Mouse (Mus musculus): ENCODE measurements at regions not wholly inside any gene's neighbourhood (a gene's known extent, or its start where the extent isn't known, plus 50 kb on each side); places are given as distances from the start of the nearest gene placed in this dataset.

DNA sequence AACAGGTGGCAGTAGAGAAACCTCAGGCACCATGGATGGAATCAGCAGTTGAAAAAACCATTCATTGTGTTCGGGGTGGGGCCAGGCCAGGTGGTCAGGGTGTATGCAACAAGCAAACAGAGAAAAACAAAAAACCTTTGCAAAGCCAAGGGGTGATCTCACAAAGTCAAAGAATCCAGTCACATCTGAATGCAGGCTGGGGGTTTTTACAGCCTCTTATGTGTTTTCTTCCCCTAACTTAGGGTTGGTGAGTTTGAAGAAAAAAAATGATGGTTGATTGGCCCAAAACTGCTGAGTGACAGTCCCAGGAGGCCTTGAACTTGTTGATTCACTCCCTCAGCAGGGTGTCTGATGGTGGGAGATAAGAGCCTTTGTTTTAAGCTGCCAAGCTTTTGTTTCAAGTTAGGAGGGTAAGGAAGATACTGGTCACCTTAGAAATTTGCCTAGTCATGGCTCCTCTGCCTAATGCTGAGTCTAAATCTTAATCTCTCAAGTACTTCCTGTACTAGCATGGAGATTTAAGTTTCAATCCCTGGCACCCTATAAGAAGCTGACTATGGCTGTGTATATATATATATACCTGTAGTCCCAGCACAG is 166.0 kb upstream of the Thsd7b start:
- Histone ChIP-seq H3K4me1 (ENCODE audit: control insufficient read depth, insufficient read depth, low read length) (no peaks in the 10 kb centered on the region), H3K4me3 (ENCODE audit: insufficient read depth, low read length) (no peak overlapping the region), H3K27ac (ENCODE audit: insufficient read depth, low read length) (no peak overlapping the region)
- no peak for TF ChIP-seq POLR2A (IDR thresholded peaks at IDR 0.05; ENCODE audit: low read depth, low read length)
- TF ChIP-seq CTCF (IDR thresholded peaks at IDR 0.05; ENCODE audit: borderline replicate concordance, insufficient read depth, low read length), result no peak

DNA sequence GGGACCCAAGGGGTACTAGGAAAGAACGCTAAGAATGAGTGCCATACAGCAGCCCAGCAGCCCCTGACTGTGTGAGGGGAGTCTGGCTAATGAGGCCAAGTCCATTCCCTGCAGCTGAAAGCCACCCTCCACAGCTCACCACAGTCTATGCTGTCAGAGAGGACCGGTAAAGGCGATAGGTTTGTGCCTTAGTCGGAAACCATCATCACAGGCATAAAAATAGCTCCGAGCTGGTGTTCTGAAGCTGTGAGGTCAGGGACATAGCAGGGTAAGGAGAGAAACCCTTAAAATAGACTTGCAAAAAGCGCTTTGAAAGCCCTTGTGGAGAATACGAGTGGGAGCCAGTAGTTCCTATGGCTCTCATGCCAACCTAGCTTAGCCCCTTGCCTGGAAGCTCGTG is 172.1 kb upstream of the Thsd7b start:
- TF ChIP-seq CTCF (IDR thresholded peaks at IDR 0.05; ENCODE audit: borderline replicate concordance, insufficient read depth, low read length), result no peak
- H3K27ac ChIP-seq (ENCODE audit: insufficient read depth, low read length), result no peak overlapping the region
- no peaks in the 10 kb centered on the region for H3K4me1 ChIP-seq (ENCODE audit: control insufficient read depth, insufficient read depth, low read length)
- no peak overlapping the region for H3K4me3 ChIP-seq (ENCODE audit: insufficient read depth, low read length)

DNA sequence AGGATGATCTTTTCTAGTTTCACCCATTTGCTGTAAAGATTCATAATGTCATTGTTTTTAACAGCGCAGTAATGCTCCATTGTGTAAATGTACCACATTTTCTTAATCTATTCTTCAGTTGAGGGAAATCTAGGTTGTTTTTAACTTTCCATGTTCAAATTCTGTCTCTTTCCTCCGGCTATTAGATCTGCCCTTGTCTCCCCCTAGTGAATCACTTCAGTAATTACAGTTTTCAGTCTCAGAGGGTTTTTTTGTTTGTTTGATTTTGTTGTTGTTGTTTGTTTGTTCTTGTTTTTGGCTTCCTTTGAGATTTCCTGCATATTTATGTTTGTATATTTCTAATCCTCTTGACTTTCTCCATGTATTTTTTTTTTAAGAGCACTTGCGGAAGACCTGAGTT is 194.8 kb upstream of the Thsd7b start:
- Histone ChIP-seq H3K4me1 (ENCODE audit: control insufficient read depth, insufficient read depth, low read length) (no peaks in the 10 kb centered on the region), H3K4me3 (ENCODE audit: insufficient read depth, low read length) (no peak overlapping the region), H3K27ac (ENCODE audit: insufficient read depth, low read length) (no peak overlapping the region)
- TF ChIP-seq POLR2A (IDR thresholded peaks at IDR 0.05; ENCODE audit: low read depth, low read length), result no peak
- TF ChIP-seq CTCF (IDR thresholded peaks at IDR 0.05; ENCODE audit: borderline replicate concordance, insufficient read depth, low read length), result no peak

DNA sequence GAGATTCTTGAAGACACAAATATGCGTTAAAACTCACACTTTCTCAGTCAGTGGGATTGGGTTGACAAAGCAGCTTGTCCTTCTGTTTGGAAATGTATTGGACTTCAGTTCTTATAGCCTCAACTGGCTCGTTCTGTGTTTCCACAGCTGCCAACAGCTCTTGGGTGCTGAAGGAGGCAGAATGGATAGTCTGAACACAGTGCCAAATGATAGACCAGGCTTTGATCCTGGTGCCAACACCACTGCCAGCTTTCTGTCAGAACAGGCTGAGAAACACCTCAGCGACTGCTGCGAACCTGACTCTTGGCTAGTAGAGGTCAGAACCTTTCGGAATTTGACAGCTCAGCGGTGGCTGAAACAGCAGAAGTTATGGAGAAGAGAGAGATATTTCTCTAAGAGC is 215.9 kb upstream of the Thsd7b start:
- no peak overlapping the region for H3K27ac ChIP-seq (ENCODE audit: insufficient read depth, low read length)
- TF ChIP-seq CTCF (IDR thresholded peaks at IDR 0.05; ENCODE audit: borderline replicate concordance, insufficient read depth, low read length) (no peak), POLR2A (IDR thresholded peaks at IDR 0.05; ENCODE audit: low read depth, low read length) (no peak)
- H3K4me3 ChIP-seq (ENCODE audit: insufficient read depth, low read length), result no peak overlapping the region
- no peaks in the 10 kb centered on the region; the same call in 1 of the 2 replicates for H3K4me1 ChIP-seq (ENCODE audit: control insufficient read depth, insufficient read depth, low read length)

DNA sequence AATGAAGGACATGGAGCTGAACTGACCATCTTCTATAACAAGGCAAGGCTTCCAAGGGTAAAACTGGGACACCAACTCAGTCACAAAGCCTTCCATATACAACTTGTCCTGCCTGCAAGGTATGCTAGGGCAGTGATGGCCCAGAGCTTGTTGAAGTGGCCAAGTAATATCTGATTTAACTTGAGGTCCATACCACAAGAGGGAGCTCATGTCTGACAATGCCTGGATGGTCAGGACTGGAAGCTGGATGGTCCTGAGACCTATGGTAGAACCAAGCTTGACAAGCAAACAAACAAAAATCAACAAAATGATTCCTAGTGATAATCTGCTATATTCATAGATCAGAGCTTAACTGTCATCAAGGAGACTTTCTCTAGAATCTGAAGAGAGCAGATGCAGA is 217.8 kb upstream of the Thsd7b start:
- Histone ChIP-seq H3K4me1 (ENCODE audit: control insufficient read depth, insufficient read depth, low read length) (no peaks in the 10 kb centered on the region), H3K4me3 (ENCODE audit: insufficient read depth, low read length) (no peak overlapping the region), H3K27ac (ENCODE audit: insufficient read depth, low read length) (no peak overlapping the region)
- TF ChIP-seq CTCF (IDR thresholded peaks at IDR 0.05; ENCODE audit: borderline replicate concordance, insufficient read depth, low read length), result no peak
- TF ChIP-seq POLR2A (IDR thresholded peaks at IDR 0.05; ENCODE audit: low read depth, low read length), result no peak

DNA sequence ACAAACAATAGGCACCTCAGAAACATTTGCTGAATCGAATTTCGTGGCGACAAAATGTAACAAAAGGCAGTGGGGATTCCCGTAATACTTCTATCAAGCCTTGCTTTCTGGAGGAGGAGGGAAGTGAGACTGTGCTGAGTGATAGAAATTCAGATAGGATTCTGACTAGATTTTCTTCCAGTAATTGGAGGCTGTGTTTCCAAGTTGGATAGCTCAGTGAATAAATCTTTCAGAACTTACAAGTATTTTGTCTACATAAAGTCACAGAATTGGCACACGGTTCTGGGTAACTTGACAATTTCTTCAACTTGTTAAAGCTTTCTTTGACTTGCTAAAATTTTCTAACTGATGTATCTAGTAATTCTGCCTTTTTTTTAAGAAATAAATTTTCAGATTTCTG is 239.4 kb upstream of the Thsd7b start:
- H3K27ac ChIP-seq (ENCODE audit: insufficient read depth, low read length), result no peak overlapping the region
- TF ChIP-seq POLR2A (IDR thresholded peaks at IDR 0.05; ENCODE audit: low read depth, low read length) (no peak), CTCF (IDR thresholded peaks at IDR 0.05; ENCODE audit: borderline replicate concordance, insufficient read depth, low read length) (no peak)
- H3K4me1 ChIP-seq (ENCODE audit: control insufficient read depth, insufficient read depth, low read length), result no peaks in the 10 kb centered on the region
- no peak overlapping the region for H3K4me3 ChIP-seq (ENCODE audit: insufficient read depth, low read length)

DNA sequence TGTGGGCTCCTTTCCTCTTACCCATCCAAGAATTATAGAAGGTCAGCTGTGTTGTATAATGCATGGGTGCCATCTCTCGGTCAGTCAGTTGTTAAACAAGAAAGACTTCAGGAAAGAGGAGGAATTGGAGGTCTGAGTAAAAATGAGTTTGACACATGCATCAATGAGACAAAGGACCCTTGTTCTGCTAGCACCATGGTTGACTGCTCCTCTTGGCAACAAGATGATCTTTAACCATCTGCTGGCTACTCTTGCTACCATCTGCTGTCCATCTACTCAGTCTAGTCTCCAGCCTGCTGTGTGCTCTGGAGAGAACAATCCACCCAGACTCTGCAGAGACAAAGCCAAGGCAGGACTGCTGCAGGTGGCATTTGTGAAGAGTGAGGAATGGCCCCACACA is 267.2 kb upstream of the Thsd7b start:
- Histone ChIP-seq H3K4me3 (ENCODE audit: insufficient read depth, low read length) (no peak overlapping the region), H3K4me1 (ENCODE audit: control insufficient read depth, insufficient read depth, low read length) (no peaks in the 10 kb centered on the region), H3K27ac (ENCODE audit: insufficient read depth, low read length) (no peak overlapping the region)
- TF ChIP-seq POLR2A (IDR thresholded peaks at IDR 0.05; ENCODE audit: low read depth, low read length) (no peak), CTCF (IDR thresholded peaks at IDR 0.05; ENCODE audit: borderline replicate concordance, insufficient read depth, low read length) (no peak)

DNA sequence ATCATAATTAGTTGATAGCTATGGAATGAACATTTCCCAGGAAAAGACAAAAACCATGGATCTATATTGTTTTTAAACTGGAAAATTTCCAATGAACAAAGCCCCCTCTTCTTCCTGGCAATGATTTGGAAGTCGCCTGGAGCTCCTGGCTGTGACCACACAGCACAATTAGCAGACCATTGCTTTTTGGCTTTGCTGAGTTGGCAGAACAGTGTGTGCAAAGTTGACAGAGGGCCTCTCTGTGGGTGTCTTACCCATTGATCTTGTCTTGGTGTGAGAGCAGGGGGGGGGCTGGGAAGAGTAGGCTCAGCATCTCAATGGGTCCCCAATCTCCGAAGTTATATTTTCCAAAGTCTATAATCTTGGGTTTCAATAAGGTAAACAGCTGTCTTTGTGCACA is 270.8 kb upstream of the Thsd7b start:
- TF ChIP-seq POLR2A (IDR thresholded peaks at IDR 0.05; ENCODE audit: low read depth, low read length) (no peak), CTCF (IDR thresholded peaks at IDR 0.05; ENCODE audit: borderline replicate concordance, insufficient read depth, low read length) (no peak)
- Histone ChIP-seq H3K27ac (ENCODE audit: insufficient read depth, low read length) (no peak overlapping the region), H3K4me1 (ENCODE audit: control insufficient read depth, insufficient read depth, low read length) (no peaks in the 10 kb centered on the region), H3K4me3 (ENCODE audit: insufficient read depth, low read length) (no peak overlapping the region)

DNA sequence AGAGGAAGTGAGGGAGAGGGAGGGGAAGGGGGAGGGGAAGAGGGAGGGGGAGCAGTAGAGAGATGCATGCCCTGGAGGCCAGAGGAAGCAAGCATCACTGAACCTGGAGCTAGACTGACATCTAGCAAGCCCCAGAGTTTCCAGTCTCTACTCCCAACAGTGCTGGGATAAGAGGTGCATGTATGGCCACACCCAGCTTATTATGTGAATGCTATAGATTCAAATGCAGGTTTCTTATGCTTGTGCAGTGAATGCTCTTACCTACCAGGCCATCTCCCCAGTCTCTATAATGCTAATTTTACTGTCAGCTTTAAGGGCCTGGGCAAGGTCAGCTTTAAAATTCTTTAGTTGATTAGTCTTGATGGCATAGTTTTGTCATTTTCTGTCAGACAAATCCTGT is 271.3 kb upstream of the Thsd7b start:
- Histone ChIP-seq H3K4me1 (ENCODE audit: control insufficient read depth, insufficient read depth, low read length) (no peaks in the 10 kb centered on the region), H3K27ac (ENCODE audit: insufficient read depth, low read length) (no peak overlapping the region), H3K4me3 (ENCODE audit: insufficient read depth, low read length) (no peak overlapping the region)
- TF ChIP-seq POLR2A (IDR thresholded peaks at IDR 0.05; ENCODE audit: low read depth, low read length) (no peak), CTCF (IDR thresholded peaks at IDR 0.05; ENCODE audit: borderline replicate concordance, insufficient read depth, low read length) (no peak)

DNA sequence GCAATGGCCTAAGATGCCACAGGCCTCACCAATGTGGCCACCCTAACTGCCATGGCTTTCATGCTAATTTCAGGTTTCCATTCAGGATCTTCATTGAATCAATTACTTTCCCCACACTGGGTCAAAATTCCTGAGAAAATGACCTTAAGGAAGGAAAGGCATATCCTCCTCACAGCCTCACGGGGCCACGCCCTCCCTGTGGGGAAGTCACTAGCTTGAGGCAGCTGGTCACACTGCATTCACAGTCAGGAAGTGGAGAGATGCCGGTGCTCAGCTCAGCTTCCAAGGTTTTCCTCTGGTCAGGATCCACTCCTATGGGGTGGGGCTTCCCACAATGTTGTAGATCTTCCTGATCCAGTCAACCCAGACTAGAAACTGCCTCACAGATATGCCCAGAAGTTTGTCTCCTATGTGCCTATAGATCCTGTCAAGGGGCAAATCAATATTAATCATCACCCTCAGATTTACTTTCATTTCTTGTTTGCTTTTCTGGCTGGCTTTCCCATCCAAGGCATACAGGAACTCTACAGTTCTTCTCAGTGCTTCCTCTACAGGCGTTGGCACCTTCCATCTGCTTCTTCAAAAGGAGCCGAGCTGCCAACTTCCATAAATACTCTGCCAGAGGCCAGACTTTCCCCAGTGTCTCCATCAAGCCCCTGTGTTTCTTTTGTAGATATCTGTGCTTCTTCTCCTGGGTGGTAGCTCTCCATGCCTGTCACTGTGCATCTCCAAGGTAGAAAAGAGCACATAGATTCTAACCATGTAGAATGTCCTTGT is 273.2 kb upstream of the Thsd7b start:
- no peak for TF ChIP-seq CTCF (IDR thresholded peaks at IDR 0.05; ENCODE audit: borderline replicate concordance, insufficient read depth, low read length)
- no peak for TF ChIP-seq POLR2A (IDR thresholded peaks at IDR 0.05; ENCODE audit: low read depth, low read length)
- H3K4me3 ChIP-seq (ENCODE audit: insufficient read depth, low read length), result no peak overlapping the region
- no peaks in the 10 kb centered on the region for H3K4me1 ChIP-seq (ENCODE audit: control insufficient read depth, insufficient read depth, low read length)
- no peak overlapping the region for H3K27ac ChIP-seq (ENCODE audit: insufficient read depth, low read length)
